Mouse (Mus musculus): ENCODE measurements around the gene Adgrl2. TPM values are rescaled to one million over a fixed set of nuclear protein-coding genes. Genes with fewer than 3 reads are reported as not detected.

Adgrl2 gene
- polyA plus RNA-seq, 1 experiment = 112 TPM

DNA sequence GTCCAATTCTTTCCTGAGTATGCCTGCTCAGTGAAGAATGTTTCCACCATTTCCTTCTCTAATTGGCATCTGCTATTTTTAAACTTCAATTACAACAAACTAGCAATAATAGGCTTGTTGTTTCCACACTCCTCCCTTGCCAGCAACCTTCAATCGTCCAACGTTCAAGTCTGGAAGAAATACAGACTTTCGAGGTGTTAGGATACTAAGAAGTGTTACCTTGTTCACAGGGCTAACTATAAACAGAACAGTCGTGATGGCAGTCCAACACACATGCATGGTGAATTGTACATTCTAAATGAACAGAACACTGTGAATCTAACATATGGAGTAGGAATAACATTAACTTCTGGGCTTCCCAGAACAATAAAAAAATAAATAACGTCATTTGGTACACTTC lies 117.8 kb downstream of the Adgrl2 start:
- no peak overlapping the region for H3K4me3 ChIP-seq (ENCODE audit: insufficient read depth, low read length)
- H3K27ac ChIP-seq (ENCODE audit: insufficient read depth, low read length) = no peak overlapping the region
- no peaks in the 10 kb centered on the region for H3K4me1 ChIP-seq (ENCODE audit: control insufficient read depth, insufficient read depth, low read length)
- TF ChIP-seq CTCF (IDR thresholded peaks at IDR 0.05; ENCODE audit: borderline replicate concordance, insufficient read depth, low read length) = no peak
- TF ChIP-seq POLR2A (IDR thresholded peaks at IDR 0.05; ENCODE audit: low read depth, low read length) = no peak

- no peaks in the 10 kb centered on the region for H3K4me1 ChIP-seq (ENCODE audit: control insufficient read depth, insufficient read depth, low read length)
- no peak overlapping the region for H3K4me3 ChIP-seq (ENCODE audit: insufficient read depth, low read length)
- no peak for TF ChIP-seq CTCF (IDR thresholded peaks at IDR 0.05; ENCODE audit: borderline replicate concordance, insufficient read depth, low read length)
- TF ChIP-seq POLR2A (IDR thresholded peaks at IDR 0.05; ENCODE audit: low read depth, low read length) = no peak
- no peak overlapping the region for H3K27ac ChIP-seq (ENCODE audit: insufficient read depth, low read length)
These were observed 118.4 kb downstream of the Adgrl2 start for GRCm38 (mm10) chr3:148871792-148872464.

GRCm38 (mm10) chr3:148867618-148868017 lies 122.7 kb downstream of the Adgrl2 start:
- Histone ChIP-seq H3K4me3 (ENCODE audit: insufficient read depth, low read length) (no peak overlapping the region), H3K4me1 (ENCODE audit: control insufficient read depth, insufficient read depth, low read length) (no peaks in the 10 kb centered on the region; the same call in 1 of the 2 replicates), H3K27ac (ENCODE audit: insufficient read depth, low read length) (no peak overlapping the region)
- TF ChIP-seq CTCF (IDR thresholded peaks at IDR 0.05; ENCODE audit: borderline replicate concordance, insufficient read depth, low read length) (no peak), POLR2A (IDR thresholded peaks at IDR 0.05; ENCODE audit: low read depth, low read length) (no peak)

DNA sequence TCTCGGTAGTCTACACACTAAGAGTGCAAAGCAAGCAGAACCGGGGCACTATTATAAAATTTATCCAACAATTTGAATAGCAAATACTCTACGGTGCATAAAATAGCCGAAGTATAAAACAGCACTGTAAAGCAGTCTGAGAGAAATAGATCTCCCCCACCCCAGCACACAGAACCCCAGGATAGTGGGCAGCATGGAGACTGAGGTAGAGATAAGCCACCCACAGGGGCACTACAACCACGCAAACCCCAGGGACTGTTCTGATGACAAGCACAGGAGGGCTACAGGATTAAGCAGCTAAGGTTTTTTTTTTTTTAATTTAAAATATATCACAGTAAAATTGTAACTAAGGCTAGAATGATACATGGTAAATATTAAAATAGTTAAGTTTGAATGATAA lies 123.7 kb downstream of the Adgrl2 start:
- no peaks in the 10 kb centered on the region; the same call in 1 of the 2 replicates for H3K4me1 ChIP-seq (ENCODE audit: control insufficient read depth, insufficient read depth, low read length)
- H3K4me3 ChIP-seq (ENCODE audit: insufficient read depth, low read length) = no peak overlapping the region
- H3K27ac ChIP-seq (ENCODE audit: insufficient read depth, low read length) = no peak overlapping the region
- TF ChIP-seq CTCF (IDR thresholded peaks at IDR 0.05; ENCODE audit: borderline replicate concordance, insufficient read depth, low read length) (no peak), POLR2A (IDR thresholded peaks at IDR 0.05; ENCODE audit: low read depth, low read length) (no peak)

- TF ChIP-seq CTCF (IDR thresholded peaks at IDR 0.05; ENCODE audit: borderline replicate concordance, insufficient read depth, low read length) (no peak), POLR2A (IDR thresholded peaks at IDR 0.05; ENCODE audit: low read depth, low read length) (no peak)
- H3K4me3 ChIP-seq (ENCODE audit: insufficient read depth, low read length) = no peak overlapping the region
- H3K4me1 ChIP-seq (ENCODE audit: control insufficient read depth, insufficient read depth, low read length) = no peaks in the 10 kb centered on the region; the same call in 1 of the 2 replicates
- H3K27ac ChIP-seq (ENCODE audit: insufficient read depth, low read length) = no peak overlapping the region
These were observed 124.3 kb downstream of the Adgrl2 start for GRCm38 (mm10) chr3:148866053-148866452.

DNA sequence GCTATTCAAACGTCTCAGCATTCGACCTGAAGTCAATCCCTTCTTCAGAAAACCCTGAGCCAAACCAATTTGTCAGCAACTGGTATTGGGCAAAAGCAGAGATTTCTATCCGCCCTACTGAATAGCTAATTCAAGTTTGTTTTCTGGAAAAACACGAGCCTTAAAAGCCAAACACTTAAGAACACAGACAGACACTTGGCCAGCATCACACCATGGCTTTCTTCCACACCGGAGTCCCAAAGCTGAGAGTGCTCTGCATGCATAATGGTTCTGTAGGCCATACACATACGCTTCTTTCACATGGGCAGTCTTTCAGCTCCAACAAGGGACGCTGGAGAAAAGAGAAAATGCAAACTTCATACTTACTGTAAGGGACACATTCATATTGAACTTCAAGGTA lies 125.1 kb downstream of the Adgrl2 start:
- Histone ChIP-seq H3K4me1 (ENCODE audit: control insufficient read depth, insufficient read depth, low read length) (no peaks in the 10 kb centered on the region; the same call in 1 of the 2 replicates), H3K4me3 (ENCODE audit: insufficient read depth, low read length) (no peak overlapping the region), H3K27ac (ENCODE audit: insufficient read depth, low read length) (no peak overlapping the region)
- no peak for TF ChIP-seq POLR2A (IDR thresholded peaks at IDR 0.05; ENCODE audit: low read depth, low read length)
- no peak for TF ChIP-seq CTCF (IDR thresholded peaks at IDR 0.05; ENCODE audit: borderline replicate concordance, insufficient read depth, low read length)

- no peak overlapping the region for H3K4me3 ChIP-seq (ENCODE audit: insufficient read depth, low read length)
- no peak for TF ChIP-seq CTCF (IDR thresholded peaks at IDR 0.05; ENCODE audit: borderline replicate concordance, insufficient read depth, low read length)
- no peak for TF ChIP-seq POLR2A (IDR thresholded peaks at IDR 0.05; ENCODE audit: low read depth, low read length)
- no peaks in the 10 kb centered on the region; the same call in 1 of the 2 replicates for H3K4me1 ChIP-seq (ENCODE audit: control insufficient read depth, insufficient read depth, low read length)
- H3K27ac ChIP-seq (ENCODE audit: insufficient read depth, low read length) = no peak overlapping the region
These were observed 128.5 kb downstream of the Adgrl2 start for GRCm38 (mm10) chr3:148861860-148862259.

DNA sequence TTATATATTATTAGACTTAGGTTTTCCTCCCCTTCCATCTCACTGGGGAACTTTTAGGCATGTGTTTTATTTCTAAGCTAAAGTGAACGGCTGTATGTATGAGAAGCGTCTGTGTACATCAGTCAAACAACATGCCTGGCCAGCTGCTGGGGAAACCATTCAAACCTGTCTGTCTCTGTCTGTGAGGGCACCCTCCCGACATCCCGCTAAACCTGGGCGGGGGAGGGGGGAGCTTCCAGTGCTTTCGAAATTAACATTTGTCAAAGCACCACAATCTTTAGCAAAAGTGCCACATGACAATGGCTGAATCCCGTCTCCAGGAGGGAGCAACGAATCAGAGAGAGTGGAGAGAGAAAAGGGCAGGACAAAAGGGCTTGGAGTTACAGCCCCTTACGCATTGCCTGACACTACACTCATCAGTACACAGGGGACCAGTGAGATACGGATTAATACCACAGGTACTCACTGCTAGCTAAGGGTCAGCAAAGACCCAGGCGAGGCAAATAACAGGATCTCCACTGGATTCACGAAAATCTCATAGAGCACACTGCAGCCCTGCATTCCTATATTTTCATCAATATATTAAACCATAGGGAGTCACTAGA lies 135.9 kb downstream of the Adgrl2 start:
- TF ChIP-seq POLR2A (IDR thresholded peaks at IDR 0.05; ENCODE audit: low read depth, low read length) = no peak
- TF ChIP-seq CTCF (IDR thresholded peaks at IDR 0.05; ENCODE audit: borderline replicate concordance, insufficient read depth, low read length) = no peak
- Histone ChIP-seq H3K4me1 (ENCODE audit: control insufficient read depth, insufficient read depth, low read length) (peaks cover 8% of the 10 kb centered on the region), H3K27ac (ENCODE audit: insufficient read depth, low read length) (no peak overlapping the region), H3K4me3 (ENCODE audit: insufficient read depth, low read length) (no peak overlapping the region)

GRCm38 (mm10) chr3:148853372-148853771 lies 137.0 kb downstream of the Adgrl2 start:
- TF ChIP-seq POLR2A (IDR thresholded peaks at IDR 0.05; ENCODE audit: low read depth, low read length) (no peak), CTCF (IDR thresholded peaks at IDR 0.05; ENCODE audit: borderline replicate concordance, insufficient read depth, low read length) (no peak)
- no peak overlapping the region for H3K27ac ChIP-seq (ENCODE audit: insufficient read depth, low read length)
- H3K4me1 ChIP-seq (ENCODE audit: control insufficient read depth, insufficient read depth, low read length) = peaks cover 9% of the 10 kb centered on the region
- H3K4me3 ChIP-seq (ENCODE audit: insufficient read depth, low read length) = no peak overlapping the region

GRCm38 (mm10) chr3:148852556-148852955 lies 137.8 kb downstream of the Adgrl2 start:
- TF ChIP-seq POLR2A (IDR thresholded peaks at IDR 0.05; ENCODE audit: low read depth, low read length) (no peak), CTCF (IDR thresholded peaks at IDR 0.05; ENCODE audit: borderline replicate concordance, insufficient read depth, low read length) (no peak)
- Histone ChIP-seq H3K4me3 (ENCODE audit: insufficient read depth, low read length) (no peak overlapping the region), H3K27ac (ENCODE audit: insufficient read depth, low read length) (no peak overlapping the region), H3K4me1 (ENCODE audit: control insufficient read depth, insufficient read depth, low read length) (peaks cover 9% of the 10 kb centered on the region)

Data from embryonic fibroblast, embryonic 13.5 days (primary cell).